Mouse (Mus musculus) spleen, adult 2 months (tissue): ENCODE data around the gene Prrc2a. TPM values are rescaled to one million over a fixed set of nuclear protein-coding genes. Genes with fewer than 3 reads are reported as not detected.

Source experiments
- DNase-seq, 2 experiments: peaks; one replicate each; pipeline versions ENCODE4 v3.0.0 to v3.0.0-alpha.2; 2012 to 2021; ENCODE audit warnings: low spot score in 2 of 2, low read depth in 1 of 2
- H3K27ac ChIP-seq: fragments of 200-500 bp; 2 replicates; pipeline ENCODE4 v1.5.1; 2012; ENCODE audit warnings: low read length, inconsistent platforms; ENCODE audit not compliant: insufficient read depth
- H3K27me3 ChIP-seq: fragments of 200-500 bp; 2 replicates; pipeline ENCODE4 v1.6.1; 2012; ENCODE audit warnings: mild to moderate bottlenecking, moderate library complexity, low read length, inconsistent platforms; ENCODE audit not compliant: control insufficient read depth, insufficient read depth
- H3K36me3 ChIP-seq: fragments of 200-500 bp; 2 replicates; pipeline ENCODE4 v1.6.1; 2012; ENCODE audit warnings: mild to moderate bottlenecking, low read length, inconsistent platforms; ENCODE audit not compliant: control insufficient read depth, insufficient read depth
- H3K4me1 ChIP-seq: fragments of 200-500 bp; 2 replicates; pipeline ENCODE4 v1.6.1; 2011; ENCODE audit warnings: inconsistent platforms; ENCODE audit not compliant: control insufficient read depth, insufficient read depth, insufficient read length
- H3K4me3 ChIP-seq: fragments of 200-500 bp; 2 replicates; pipeline ENCODE4 v1.5.1; 2011; ENCODE audit warnings: mild to moderate bottlenecking, inconsistent platforms; ENCODE audit not compliant: insufficient read depth, insufficient read length; ENCODE audit errors: extremely low read depth
- CTCF ChIP-seq: fragments of 200-500 bp; IDR thresholded peaks from 2 replicates; pipeline ENCODE4 v1.5.1; 2011; ENCODE audit warnings: mild to moderate bottlenecking, inconsistent platforms; ENCODE audit not compliant: insufficient read depth, insufficient read length, insufficient replicate concordance; ENCODE audit errors: extremely low read depth
- POLR2A ChIP-seq: fragments of 200-500 bp; IDR thresholded peaks from 2 replicates; pipeline ENCODE4 v1.6.1; 2011; ENCODE audit warnings: low read depth, low read length, inconsistent platforms
- WGBS: fragments of 180-500 bp; shearing (Covaris S2); methylation state at CpG from one replicate; pipeline ENCODE4 v1.1.7; 2018; 5-methylcytosine and 5-hydroxymethylcytosine counted together
- polyA plus RNA-seq: library from polyadenylated mRNA; depleted of rRNA; stranded (reverse); fragments of >200 nt; gene quantifications from 2 replicates; pipeline ENCODE4 v1.2.3, GENCODE M21; 2012

Prrc2a gene
- polyA plus RNA-seq, 1 experiment: 362 TPM

- H3K36me3 ChIP-seq: peaks cover 41% of the 10 kb centered on the region
- peaks cover 6% of the 10 kb centered on the region; the same call in 1 of the 2 replicates for H3K4me1 ChIP-seq
- no peak overlapping the region for H3K27ac ChIP-seq
- H3K4me3 ChIP-seq: no peak overlapping the region
- DNase-seq: no peak
- TF ChIP-seq POLR2A: no peak
- H3K27me3 ChIP-seq: no peaks in the 10 kb centered on the region
- whole genome bisulfite sequencing: 53% methylated on average over 12 of the region's 12 CpGs
Observed at GRCm38 (mm10) chr17:35162730-35163129, 2.0 kb downstream of the Prrc2a start.

- H3K4me3 ChIP-seq: no peak overlapping the region
- H3K27me3 ChIP-seq: no peaks in the 10 kb centered on the region
- WGBS: 80% methylated on average over 14 of the region's 14 CpGs
- no peak for DNase-seq
- H3K27ac ChIP-seq: no peak overlapping the region
- peaks cover 47% of the 10 kb centered on the region for H3K36me3 ChIP-seq
- peaks cover 6% of the 10 kb centered on the region; the same call in 1 of the 2 replicates for H3K4me1 ChIP-seq
- TF ChIP-seq POLR2A (no peak), CTCF (no peak)
Observed at GRCm38 (mm10) chr17:35162121-35162520, 2.6 kb downstream of the Prrc2a start.

GRCm38 (mm10) chr17:35161421-35161820, 3.3 kb downstream of the Prrc2a start:
- H3K27ac ChIP-seq: no peak overlapping the region
- TF ChIP-seq CTCF: no peak
- no peak for TF ChIP-seq POLR2A
- no peak for DNase-seq
- WGBS: 86% methylated on average over 11 of the region's 11 CpGs
- peaks cover 6% of the 10 kb centered on the region; the same call in 1 of the 2 replicates for H3K4me1 ChIP-seq
- H3K27me3 ChIP-seq: no peaks in the 10 kb centered on the region
- peaks cover 54% of the 10 kb centered on the region for H3K36me3 ChIP-seq
- no peak overlapping the region for H3K4me3 ChIP-seq

- H3K27ac ChIP-seq: no peak overlapping the region
- no peak for DNase-seq
- TF ChIP-seq POLR2A (no peak), CTCF (no peak)
- H3K27me3 ChIP-seq: no peaks in the 10 kb centered on the region
- H3K4me3 ChIP-seq: no peak overlapping the region
- H3K36me3 ChIP-seq: peaks cover 72% of the 10 kb centered on the region
- 94% methylated on average over 7 of the region's 7 CpGs for WGBS
- peaks cover 6% of the 10 kb centered on the region; the same call in 1 of the 2 replicates for H3K4me1 ChIP-seq
Observed at GRCm38 (mm10) chr17:35159638-35160037, 5.1 kb downstream of the Prrc2a start.

DNA sequence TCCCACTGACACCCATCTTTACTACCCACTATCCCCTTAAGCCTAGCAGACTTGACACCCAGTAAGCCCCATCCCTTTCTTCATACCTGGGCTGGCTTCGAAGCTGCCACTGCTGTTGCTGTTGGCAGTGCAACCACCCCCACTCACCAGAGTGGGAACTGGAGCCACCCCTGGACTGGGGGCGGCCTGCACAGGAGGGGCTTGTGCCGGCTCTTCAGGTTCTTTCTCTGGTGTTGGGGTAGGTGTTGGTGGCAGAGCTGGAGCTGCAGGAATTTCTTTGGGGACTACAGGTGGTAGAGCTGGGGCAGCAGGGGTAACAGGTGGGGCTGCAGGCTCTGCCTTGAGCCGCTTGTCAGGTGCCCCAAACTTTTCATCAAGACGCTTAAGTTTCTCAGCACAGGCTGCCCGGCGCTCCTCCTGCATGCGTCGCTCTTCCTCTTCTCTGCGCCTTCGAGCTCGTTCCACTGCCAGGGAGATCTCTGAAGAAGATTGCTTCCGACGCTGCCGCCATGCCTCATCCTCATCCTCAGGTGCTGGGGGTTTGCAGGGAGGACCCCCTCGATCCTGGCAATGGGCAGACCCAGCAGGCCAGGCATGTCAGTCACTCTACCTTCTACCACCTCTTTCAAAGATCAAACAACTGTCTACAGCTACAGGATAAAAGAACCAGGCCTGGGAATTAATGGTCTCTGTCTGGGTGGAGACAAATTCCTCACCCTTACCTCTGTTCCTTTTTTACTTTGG, 5.7 kb downstream of the Prrc2a start:
- Histone ChIP-seq H3K4me1 (peaks cover 6% of the 10 kb centered on the region; the same call in 1 of the 2 replicates), H3K4me3 (no peak overlapping the region), H3K27me3 (no peaks in the 10 kb centered on the region), H3K36me3 (peaks cover 78% of the 10 kb centered on the region), H3K27ac (no peak overlapping the region)
- no peak for DNase-seq
- WGBS: 97% methylated on average over 16 of the region's 16 CpGs
- TF ChIP-seq POLR2A (no peak), CTCF (no peak)

DNA sequence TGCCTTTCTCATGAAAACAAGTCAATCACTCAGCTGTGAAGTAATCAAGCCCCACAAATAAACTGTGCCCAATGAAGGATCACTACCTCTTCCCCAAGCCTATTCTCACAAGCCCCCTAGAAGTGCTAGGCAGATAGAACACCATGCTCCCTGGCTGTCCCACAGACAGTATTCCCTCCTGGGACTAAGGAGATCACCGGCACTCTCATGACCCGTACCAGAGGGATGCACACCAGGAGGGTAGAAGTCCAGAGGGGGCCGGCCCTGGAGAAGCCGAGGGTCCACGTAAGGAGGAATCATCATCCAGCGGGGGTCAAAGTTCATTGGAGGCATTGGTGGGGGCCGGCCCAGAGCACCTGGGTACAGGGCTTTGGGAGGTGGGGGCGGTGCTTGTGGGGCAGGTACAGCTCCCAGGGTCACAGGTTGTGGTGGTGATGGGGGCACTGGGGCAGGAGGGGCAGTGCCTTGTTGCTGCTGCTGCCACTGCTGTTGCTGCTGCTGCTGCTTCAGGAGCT, 7.0 kb downstream of the Prrc2a start:
- Histone ChIP-seq H3K4me1 (peaks cover under 1% of the 10 kb centered on the region; the same call in 1 of the 2 replicates), H3K4me3 (no peak overlapping the region), H3K27me3 (no peaks in the 10 kb centered on the region), H3K27ac (no peak overlapping the region), H3K36me3 (peaks cover 91% of the 10 kb centered on the region)
- 93% methylated on average over 8 of the region's 8 CpGs for whole genome bisulfite sequencing
- no peak for TF ChIP-seq POLR2A
- no peak for TF ChIP-seq CTCF
- no peak for DNase-seq

- no peak for TF ChIP-seq CTCF
- no peak for TF ChIP-seq POLR2A
- H3K36me3 ChIP-seq: peaks cover 96% of the 10 kb centered on the region
- H3K27ac ChIP-seq: no peak overlapping the region
- H3K4me1 ChIP-seq: no peaks in the 10 kb centered on the region
- no peaks in the 10 kb centered on the region for H3K27me3 ChIP-seq
- no peak for DNase-seq
- no peak overlapping the region for H3K4me3 ChIP-seq
- 88% methylated on average over 8 of the region's 8 CpGs for WGBS
Observed at GRCm38 (mm10) chr17:35157254-35157653, 7.4 kb downstream of the Prrc2a start.
